Mouse (Mus musculus) small intestine, adult 2 months (tissue): Measurements from ENCODE around the gene Ucp3.
A peak's percentile ranks its signal among the peaks of the same experiment; 100 is the strongest.

Experiments used
- CTCF ChIP-seq: fragments of 200-500 bp; IDR thresholded peaks from 2 replicates; pipeline ENCODE4 v1.5.1; 2012; ENCODE audit warnings: low read depth, mild to moderate bottlenecking, control low read depth, inconsistent platforms, low read length, moderate library complexity, mixed read lengths; ENCODE audit not compliant: insufficient replicate concordance, insufficient read length; ENCODE audit errors: extremely low read depth
- POLR2A ChIP-seq: fragments of 200-500 bp; IDR thresholded peaks from 2 replicates; pipeline ENCODE4 v1.6.1; 2012; ENCODE audit warnings: low read depth, mild to moderate bottlenecking, control low read depth, inconsistent platforms, low read length, moderate library complexity

- TF ChIP-seq CTCF (no peak), POLR2A (peak; percentile 69; the same call in 1 of the 2 replicates)
Observed at GRCm38 (mm10) chr7:100495581-100496251, 22.9 kb downstream of the Ucp3 start.
